Comparison of ENCODE assay signal across 8 mouse cellular contexts in the genomic region with DNA sequence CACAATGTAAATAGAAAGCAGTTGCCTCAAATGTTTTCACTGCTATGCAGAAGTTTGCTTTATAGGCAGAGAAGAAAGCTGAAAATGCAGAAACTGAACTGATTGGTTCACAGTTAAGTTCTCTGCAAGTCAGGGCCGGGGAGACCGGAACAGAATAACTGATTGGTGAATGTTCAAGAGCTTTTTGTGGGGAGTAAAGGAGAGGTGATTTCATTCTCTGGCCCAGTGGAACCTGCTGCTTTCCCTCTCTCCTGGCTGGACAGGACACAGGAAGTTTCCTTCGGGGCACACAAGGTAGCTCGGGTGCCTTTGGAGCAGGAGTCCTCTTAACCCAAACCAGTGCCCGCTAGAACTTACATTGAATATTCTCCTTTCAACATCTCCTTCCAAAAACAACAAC. TPM values are rescaled to one million over a fixed set of nuclear protein-coding genes. Genes with fewer than 3 reads are reported as not detected.
DNase-seq lines count a peak whose midpoint lies in the region; ATAC-seq lines count a peak whose summit lies in the region.

No protein-coding gene starts in this region.

- peak overlapping the region; percentile 71 for H3K4me3 ChIP-seq in erythroblast, embryonic 14.5 days (replicated peaks)
- H3K4me3 ChIP-seq in hindbrain, embryonic 13.5 days: peak overlapping the region; percentile 50
- peak overlapping the region; percentile 57 for H3K4me3 ChIP-seq in limb, embryonic 15.5 days
- peak overlapping the region; percentile 44 for H3K4me3 ChIP-seq in midbrain, embryonic 16.5 days (ENCODE audit: low read depth, low read length)

- H3K9ac ChIP-seq in hindbrain, embryonic 13.5 days: no peak overlapping the region
- H3K9ac ChIP-seq in limb, embryonic 15.5 days: no peak overlapping the region
- no peak overlapping the region for H3K9ac ChIP-seq in midbrain, embryonic 16.5 days (ENCODE audit: low read depth, low read length)

- no peaks in the 10 kb centered on the region for H3K27me3 ChIP-seq in erythroblast, embryonic 14.5 days (ENCODE audit: control insufficient read depth)
- H3K27me3 ChIP-seq in hindbrain, embryonic 13.5 days: no peaks in the 10 kb centered on the region
- H3K27me3 ChIP-seq in limb, embryonic 15.5 days: no peaks in the 10 kb centered on the region
- no peaks in the 10 kb centered on the region; the same call in 1 of the 2 replicates for H3K27me3 ChIP-seq in midbrain, embryonic 16.5 days (ENCODE audit: control insufficient read depth, insufficient read depth, low read depth, low read length)

- peak overlapping the region; percentile 77 for H3K4me2 ChIP-seq in hindbrain, embryonic 13.5 days
- peak overlapping the region; percentile 70 for H3K4me2 ChIP-seq in limb, embryonic 15.5 days
- H3K4me2 ChIP-seq in midbrain, embryonic 16.5 days (ENCODE audit: low read length): peak overlapping the region; percentile 77

- DNase-seq in adrenal gland, adult (ENCODE audit: inconsistent age in 2 of 2, low spot score in 1 of 2): peak; percentile 45 to 83
- no peak for DNase-seq in adrenal gland, postnatal 4 days (ENCODE audit: low spot score in 2 of 2)
- peak; percentile 67 for DNase-seq in adipocyte (ENCODE audit: low spot score)
- peak; percentile 56 for DNase-seq in thymus, postnatal 25 days

- H3K36me3 ChIP-seq in erythroblast, embryonic 14.5 days (ENCODE audit: control insufficient read depth): no peaks in the 10 kb centered on the region
- no peaks in the 10 kb centered on the region for H3K36me3 ChIP-seq in hindbrain, embryonic 13.5 days
- H3K36me3 ChIP-seq in limb, embryonic 15.5 days: no peaks in the 10 kb centered on the region
- H3K36me3 ChIP-seq in midbrain, embryonic 16.5 days (ENCODE audit: control insufficient read depth, insufficient read depth, low read length): no peaks in the 10 kb centered on the region

- no peak for ATAC-seq in hindbrain, embryonic 13.5 days (ENCODE audit: low FRiP score)
- ATAC-seq in limb, embryonic 15.5 days (ENCODE audit: insufficient number of reproducible peaks, low FRiP score, low TSS enrichment, low read depth): no peak
- peak; percentile 44; the same call in 1 of the 2 replicates for ATAC-seq in midbrain, embryonic 16.5 days

- H3K4me1 ChIP-seq in erythroblast, embryonic 14.5 days (ENCODE audit: control insufficient read depth): peaks cover 8% of the 10 kb centered on the region
- H3K4me1 ChIP-seq in hindbrain, embryonic 13.5 days (replicated peaks): peaks cover 6% of the 10 kb centered on the region; the same call in 1 of the 2 replicates
- H3K4me1 ChIP-seq in limb, embryonic 15.5 days: 0 out of 2 replicates have a peak, but pooled peaks cover 2% of the 10 kb centered on the region
- peaks cover 2% of the 10 kb centered on the region; the same call in 1 of the 2 replicates for H3K4me1 ChIP-seq in midbrain, embryonic 16.5 days (ENCODE audit: control insufficient read depth, insufficient read depth, low read length)

- no peaks in the 10 kb centered on the region for H3K9me3 ChIP-seq in erythroblast, embryonic 14.5 days (ENCODE audit: control insufficient read depth, low read length)
- H3K9me3 ChIP-seq in hindbrain, embryonic 13.5 days: no peaks in the 10 kb centered on the region
- H3K9me3 ChIP-seq in limb, embryonic 15.5 days: no peaks in the 10 kb centered on the region
- no peaks in the 10 kb centered on the region for H3K9me3 ChIP-seq in midbrain, embryonic 16.5 days (replicated peaks; ENCODE audit: control insufficient read depth, low read length, poor library complexity, severe bottlenecking)

- WGBS in hindbrain, embryonic 13.5 days: 67% methylated on average over 5 of the region's 5 CpGs
- WGBS in limb, embryonic 15.5 days: 46% methylated on average over 5 of the region's 5 CpGs
- WGBS in midbrain, embryonic 16.5 days: 71% methylated on average over 5 of the region's 5 CpGs

- H3K27ac ChIP-seq in hindbrain, embryonic 13.5 days: no peak overlapping the region
- peak overlapping the region; percentile 85; the same call in 1 of the 2 replicates for H3K27ac ChIP-seq in limb, embryonic 15.5 days
- H3K27ac ChIP-seq in midbrain, embryonic 16.5 days (ENCODE audit: low read length): no peak overlapping the region

RNA-seq across cellular contexts. Expression of a gene that starts 1.2 kb away (rescaled TPM):
- 10 to 100 TPM; 14.9 to 16.4 TPM for total RNA-seq in adrenal gland, postnatal 4 days (2021)
- polyA plus RNA-seq in erythroblast, embryonic 14.5 days (2012): not detected in 2 replicates
- polyA plus RNA-seq in hindbrain, embryonic 13.5 days (2015; fragmentation: Nextera tagmentation; extraction: Ambion mirVana): 5.8 and 6.4 TPM in 2 replicates
- 12.1 and 13.8 TPM in 2 replicates for polyA plus RNA-seq in limb, embryonic 15.5 days (2015; fragmentation: Nextera tagmentation; extraction: Ambion mirVana)
- 3.3 and 4.3 TPM in 2 replicates for polyA plus RNA-seq in midbrain, embryonic 16.5 days (2015; fragmentation: Nextera tagmentation; extraction: Ambion mirVana)

RNA-seq across cellular contexts. Expression of a gene that starts 37.2 kb away (rescaled TPM):
- total RNA-seq in adrenal gland, postnatal 4 days (2021): 10 to 100 TPM; 23.2 to 23.3 TPM
- 0.46 and 0.74 TPM in 2 replicates for polyA plus RNA-seq in erythroblast, embryonic 14.5 days (2012)
- 5.0 and 6.2 TPM in 2 replicates for polyA plus RNA-seq in hindbrain, embryonic 13.5 days (2015; fragmentation: Nextera tagmentation; extraction: Ambion mirVana)
- 16.4 and 17.6 TPM in 2 replicates for polyA plus RNA-seq in limb, embryonic 15.5 days (2015; fragmentation: Nextera tagmentation; extraction: Ambion mirVana)
- 6.5 and 9.4 TPM in 2 replicates for polyA plus RNA-seq in midbrain, embryonic 16.5 days (2015; fragmentation: Nextera tagmentation; extraction: Ambion mirVana)

Comparison
In these comparisons a context has a peak if more than half of its experiments do, and no peak if none do; other contexts are left out.
1. DNase-seq: peak in adrenal gland, adult (2 of 2), adipocyte (single experiment) and thymus, postnatal 25 days (single experiment); none in adrenal gland, postnatal 4 days (0 of 2).
2. Peak in every context shown above with its lines, with median percentiles within 50 percentile points of each other: H3K4me3 ChIP-seq and H3K4me2 ChIP-seq.